Mouse (Mus musculus): ENCODE measurements around the gene 4933405L10Rik. TPM values are rescaled to one million over a fixed set of nuclear protein-coding genes. Genes with fewer than 3 reads are reported as not detected.

The 4933405L10Rik gene
- total RNA-seq, 2 experiments from 2014 or later, result not detected

GRCm38 (mm10) chr8:105700966-105701824, 6.3 kb upstream of the 4933405L10Rik start, which contains the start of the genes Acd and Pard6a:
TSS of gene Acd (minus strand) at chr8:105701102.
TSS of gene Pard6a (plus strand) at chr8:105701148.
- peak; percentile 98 for DNase-seq

GRCm38 (mm10) chr8:105702001-105702401, 5.5 kb upstream of the 4933405L10Rik start:
- no peak for DNase-seq

- DNase-seq, result no peak
Measured at GRCm38 (mm10) chr8:105702731-105703415, 4.6 kb upstream of the 4933405L10Rik start.

- no peak for DNase-seq
Measured at GRCm38 (mm10) chr8:105704146-105704812, 3.2 kb upstream of the 4933405L10Rik start.

- DNase-seq, result no peak
Measured at GRCm38 (mm10) chr8:105704955-105705354, 2.5 kb upstream of the 4933405L10Rik start.

GRCm38 (mm10) chr8:105706426-105706825, 1.0 kb upstream of the 4933405L10Rik start:
- DNase-seq, result no peak

GRCm38 (mm10) chr8:105708675-105709074, 1.2 kb downstream of the 4933405L10Rik start:
- DNase-seq, result no peak

- DNase-seq, result no peak
Measured at GRCm38 (mm10) chr8:105709317-105709716, 1.9 kb downstream of the 4933405L10Rik start.

- no peak for DNase-seq
Measured at GRCm38 (mm10) chr8:105712286-105712685, 4.8 kb downstream of the 4933405L10Rik start.

GRCm38 (mm10) chr8:105714139-105714538, 6.7 kb downstream of the 4933405L10Rik start:
- peak; percentile 91 for DNase-seq

GRCm38 (mm10) chr8:105715042-105715441, 7.6 kb downstream of the 4933405L10Rik start:
- no peak for DNase-seq

- DNase-seq, result no peak
Measured at GRCm38 (mm10) chr8:105716302-105716945, 9.0 kb downstream of the 4933405L10Rik start.

GRCm38 (mm10) chr8:105719637-105720036, 12.2 kb downstream of the 4933405L10Rik start:
- peak in 1 of 2 experiments; percentile 25 for DNase-seq

GRCm38 (mm10) chr8:105722861-105723260, 15.4 kb downstream of the 4933405L10Rik start:
- no peak for DNase-seq

- DNase-seq, result no peak
Measured at GRCm38 (mm10) chr8:105725726-105726125, 18.3 kb downstream of the 4933405L10Rik start.

GRCm38 (mm10) chr8:105727397-105728124, 20.1 kb downstream of the 4933405L10Rik start:
- peak; percentile 37 to 55 for DNase-seq

- DNase-seq, result no peak
Measured at GRCm38 (mm10) chr8:105732186-105732585, 24.7 kb downstream of the 4933405L10Rik start.

- no peak for DNase-seq
Measured at GRCm38 (mm10) chr8:105739216-105739615, 31.8 kb downstream of the 4933405L10Rik start.

GRCm38 (mm10) chr8:105743301-105743700, 35.8 kb downstream of the 4933405L10Rik start:
- no peak for DNase-seq

GRCm38 (mm10) chr8:105750606-105751005, 43.2 kb downstream of the 4933405L10Rik start:
- peak; percentile 92 to 94 for DNase-seq

GRCm38 (mm10) chr8:105753916-105754315, 46.5 kb downstream of the 4933405L10Rik start:
- no peak for DNase-seq

Data from adrenal gland, postnatal 36 days (tissue).